Mouse (Mus musculus) thymus, adult 2 months (tissue): ENCODE measurements at regions not wholly inside any gene's neighbourhood (a gene's known extent, or its start where the extent isn't known, plus 50 kb on each side); places are given as distances from the start of the nearest gene placed in this dataset.

Source experiments
- CTCF ChIP-seq: fragments of 200-500 bp; IDR thresholded peaks from 2 replicates; pipeline ENCODE4 v1.5.1; 2012; ENCODE audit warnings: mild to moderate bottlenecking, control low read depth, low read length, moderate library complexity, borderline replicate concordance; ENCODE audit not compliant: control insufficient read depth, poor library complexity, insufficient read depth; ENCODE audit errors: extremely low read depth
- POLR2A ChIP-seq: fragments of 200-500 bp; IDR thresholded peaks from 2 replicates; pipeline ENCODE4 v1.6.1; 2012; ENCODE audit warnings: mild to moderate bottlenecking, low read length, control low read depth, moderate library complexity; ENCODE audit not compliant: control insufficient read depth, poor library complexity, insufficient read depth; ENCODE audit errors: extremely low read depth

GRCm38 (mm10) chr3:131965456-131966160, 119.5 kb upstream of the Dkk2 start:
- TF ChIP-seq CTCF (no peak), POLR2A (no peak)
